ENCODE assay signal across 22 mouse cellular contexts in the genomic region with DNA sequence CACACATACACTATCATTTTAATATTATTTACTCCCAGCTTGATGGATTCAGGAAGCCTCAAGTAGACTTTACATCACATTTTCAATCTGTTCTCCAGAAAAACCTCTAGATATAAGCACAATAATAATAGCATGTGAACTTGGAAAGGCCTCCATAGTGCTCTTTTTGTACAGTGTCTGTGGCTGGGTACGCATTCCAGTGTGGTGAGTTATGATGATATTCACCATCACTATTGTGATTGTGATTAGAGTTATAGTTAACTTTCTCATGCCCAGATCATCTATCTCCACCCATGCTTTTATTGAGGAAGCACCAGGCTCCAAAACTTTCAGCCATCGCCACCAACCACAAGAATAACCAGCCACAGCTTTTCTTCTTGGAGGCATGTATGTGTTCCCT. TPM values are rescaled to one million over a fixed set of nuclear protein-coding genes. Genes with fewer than 3 reads are reported as not detected.
A peak's percentile ranks its signal among the peaks of the same experiment; 100 is the strongest.
DNase-seq lines count a peak whose midpoint lies in the region; ATAC-seq and TF ChIP-seq lines count a peak whose summit lies in the region.
"Had no signal": no experiment of that assay in that cellular context is flagged by ENCODE, and none has a peak within 500 bp of the region (broad histone marks: within the 10 kb centered on the region; RNA-seq: fewer than 3 reads in every experiment).

No protein-coding gene starts in this region.

- WGBS in liver, embryonic 14.5 days (ENCODE audit: insufficient replicate concordance): 87% methylated on average over 2 of the region's 2 CpGs
- WGBS in liver, embryonic 15.5 days (ENCODE audit: insufficient replicate concordance): 85% methylated on average over 2 of the region's 2 CpGs

- no peak overlapping the region for H3K9ac ChIP-seq in liver, embryonic 14.5 days (replicated peaks)
- no peak overlapping the region for H3K9ac ChIP-seq in liver, embryonic 15.5 days
- H3K9ac ChIP-seq: embryonic facial prominence, embryonic 15.5 days; forebrain, embryonic 12.5 days; heart, embryonic 15.5 days; hindbrain, embryonic 13.5 days had no signal

- H3K36me3 ChIP-seq in liver, embryonic 14.5 days (replicated peaks; ENCODE audit: control insufficient read depth, insufficient read depth, low read depth): no peaks in the 10 kb centered on the region
- H3K36me3 ChIP-seq in liver, embryonic 15.5 days (replicated peaks): no peaks in the 10 kb centered on the region
- H3K36me3 ChIP-seq: embryonic facial prominence, embryonic 15.5 days; forebrain, embryonic 12.5 days; heart, embryonic 15.5 days; hindbrain, embryonic 13.5 days had no signal

- no peaks in the 10 kb centered on the region for H3K27me3 ChIP-seq in liver, embryonic 14.5 days (ENCODE audit: control insufficient read depth, insufficient read depth, low read length)
- no peaks in the 10 kb centered on the region for H3K27me3 ChIP-seq in liver, embryonic 15.5 days
- H3K27me3 ChIP-seq: embryonic facial prominence, embryonic 15.5 days had no signal

- ATAC-seq in liver, embryonic 14.5 days (ENCODE audit: insufficient read depth): no peak
- ATAC-seq in liver, embryonic 15.5 days (ENCODE audit: insufficient read depth): no peak
- ATAC-seq in cerebellum, adult (ENCODE audit: insufficient number of reproducible peaks, low FRiP score, low TSS enrichment): no peak
- ATAC-seq: forebrain, embryonic 16.5 days; hindbrain, postnatal 0 days had no signal

- TF ChIP-seq CTCF in liver, embryonic 14.5 days (IDR thresholded peaks at IDR 0.05; ENCODE audit: low read depth): no peak

- DNase-seq in liver, embryonic 14.5 days (ENCODE audit: low read depth in 3 of 3, low spot score in 3 of 3): no peak
- no peak for DNase-seq in liver
- DNase-seq in Muller cell, postnatal 12 days (ENCODE audit: inconsistent ontology term): peak; percentile 58
- no peak for DNase-seq in yolk sac, embryonic 10.5 days (ENCODE audit: low spot score)
- DNase-seq: adrenal gland, adult 2 months; adrenal gland, postnatal 25 days; B cell, adult 2 months; cerebellum, adult 2 months; cerebellum, postnatal 10 days; embryo, embryonic 11 days; gastrocnemius, postnatal 10 days; heart, adult 18-20 months; heart, postnatal 14 days had no signal

- H3K9me3 ChIP-seq in liver, embryonic 14.5 days (ENCODE audit: control insufficient read depth, low read length): no peaks in the 10 kb centered on the region
- no peaks in the 10 kb centered on the region for H3K9me3 ChIP-seq in liver, embryonic 15.5 days (replicated peaks)
- H3K9me3 ChIP-seq: embryonic facial prominence, embryonic 15.5 days; forebrain, embryonic 12.5 days; heart, embryonic 15.5 days; hindbrain, embryonic 13.5 days had no signal

- H3K4me2 ChIP-seq in liver, embryonic 14.5 days (ENCODE audit: low read depth): no peak overlapping the region
- H3K4me2 ChIP-seq in liver, embryonic 15.5 days: no peak overlapping the region
- H3K4me2 ChIP-seq: embryonic facial prominence, embryonic 15.5 days; forebrain, embryonic 12.5 days; heart, embryonic 11.5 days; heart, embryonic 15.5 days; hindbrain, embryonic 13.5 days had no signal

- H3K4me3 ChIP-seq in liver, embryonic 14.5 days (ENCODE audit: insufficient read depth in 1 of 2, low read depth in 2 of 2, low read length in 2 of 2): no peak overlapping the region
- no peak overlapping the region for H3K4me3 ChIP-seq in liver, embryonic 15.5 days (replicated peaks)
- H3K4me3 ChIP-seq: embryonic facial prominence, embryonic 15.5 days; forebrain, embryonic 12.5 days; heart, embryonic 15.5 days; hindbrain, embryonic 13.5 days had no signal

- no peak for TF ChIP-seq EP300 in liver, embryonic 14.5 days (IDR thresholded peaks at IDR 0.05; ENCODE audit: low read depth)

- H3K4me1 ChIP-seq in liver, embryonic 14.5 days (replicated peaks; ENCODE audit: control insufficient read depth in 2 of 2, insufficient read depth in 2 of 2, low read length in 1 of 2): peaks cover 57 to 66% of the 10 kb centered on the region in 2 experiments
- peaks cover 82% of the 10 kb centered on the region for H3K4me1 ChIP-seq in liver, embryonic 15.5 days (replicated peaks)
- H3K4me1 ChIP-seq: forebrain, embryonic 12.5 days; hindbrain, embryonic 13.5 days had no signal

- peak overlapping the region; percentile 84 for H3K27ac ChIP-seq in liver, embryonic 14.5 days
- peak overlapping the region; percentile 77 for H3K27ac ChIP-seq in liver, embryonic 15.5 days (replicated peaks)
- H3K27ac ChIP-seq: embryonic facial prominence, embryonic 15.5 days; forebrain, embryonic 12.5 days; heart, embryonic 15.5 days; hindbrain, embryonic 13.5 days; hindbrain, postnatal 0 days had no signal

RNA-seq across cellular contexts. Expression of gene Dok1, which starts 9.5 kb away (rescaled TPM):
- 13.9 and 14.9 TPM in 2 replicates for polyA plus RNA-seq in liver, embryonic 14.5 days (2012; rRNA removed)
- 12.7 and 15.7 TPM in 2 replicates for polyA plus RNA-seq in liver, embryonic 14.5 days (2014; fragmentation: Nextera tagmentation; extraction: Ambion mirVana)
- 19.9 and 21.1 TPM in 2 replicates for polyA plus RNA-seq in liver, embryonic 15.5 days (2015; fragmentation: Nextera tagmentation; extraction: Ambion mirVana)

RNA-seq across cellular contexts. Expression of gene Loxl3, which starts 10.2 kb away (rescaled TPM):
- polyA plus RNA-seq in liver, embryonic 14.5 days (2012; rRNA removed): 0.92 and 1.6 TPM in 2 replicates
- polyA plus RNA-seq in liver, embryonic 14.5 days (2014; fragmentation: Nextera tagmentation; extraction: Ambion mirVana): 1.1 TPM in 2 replicates
- polyA plus RNA-seq in liver, embryonic 15.5 days (2015; fragmentation: Nextera tagmentation; extraction: Ambion mirVana): 1.7 and 2.1 TPM in 2 replicates

RNA-seq across cellular contexts. Expression of gene Aup1, which starts 30.5 kb away (rescaled TPM):
- polyA plus RNA-seq in liver, embryonic 14.5 days (2012; rRNA removed): 172 and 269 TPM in 2 replicates
- polyA plus RNA-seq in liver, embryonic 14.5 days (2014; fragmentation: Nextera tagmentation; extraction: Ambion mirVana): 128 and 136 TPM in 2 replicates
- polyA plus RNA-seq in liver, embryonic 15.5 days (2015; fragmentation: Nextera tagmentation; extraction: Ambion mirVana): 189 and 201 TPM in 2 replicates

RNA-seq across cellular contexts. Expression of gene Htra2, which starts 31.3 kb away (rescaled TPM):
- 75.7 and 80.9 TPM in 2 replicates for polyA plus RNA-seq in liver, embryonic 14.5 days (2012; rRNA removed)
- polyA plus RNA-seq in liver, embryonic 14.5 days (2014; fragmentation: Nextera tagmentation; extraction: Ambion mirVana): 54.3 and 54.9 TPM in 2 replicates
- polyA plus RNA-seq in liver, embryonic 15.5 days (2015; fragmentation: Nextera tagmentation; extraction: Ambion mirVana): 87.9 and 93.6 TPM in 2 replicates

RNA-seq across cellular contexts. Expression of gene Dqx1, which starts 33.9 kb away (rescaled TPM):
- 7.7 and 7.8 TPM in 2 replicates for polyA plus RNA-seq in liver, embryonic 14.5 days (2012; rRNA removed)
- polyA plus RNA-seq in liver, embryonic 14.5 days (2014; fragmentation: Nextera tagmentation; extraction: Ambion mirVana): 2.9 and 3.1 TPM in 2 replicates
- polyA plus RNA-seq in liver, embryonic 15.5 days (2015; fragmentation: Nextera tagmentation; extraction: Ambion mirVana): 6.8 and 7.8 TPM in 2 replicates
